Mouse (Mus musculus) MEL-GATA-1-ER (cell line): Measurements from ENCODE around the gene Nxph4.

Experiments
- DNase-seq: peaks from one replicate; pipeline ENCODE4 v3.0.0-alpha.2; 2012; ENCODE audit warnings: low read depth; ENCODE audit errors: extremely low read depth

Nxph4 gene

GRCm38 (mm10) chr10:127542720-127543119, 8.4 kb upstream of the Nxph4 start:
- no peak for DNase-seq

- no peak for DNase-seq
Measured at GRCm38 (mm10) chr10:127542084-127542483, 7.7 kb upstream of the Nxph4 start.

DNA sequence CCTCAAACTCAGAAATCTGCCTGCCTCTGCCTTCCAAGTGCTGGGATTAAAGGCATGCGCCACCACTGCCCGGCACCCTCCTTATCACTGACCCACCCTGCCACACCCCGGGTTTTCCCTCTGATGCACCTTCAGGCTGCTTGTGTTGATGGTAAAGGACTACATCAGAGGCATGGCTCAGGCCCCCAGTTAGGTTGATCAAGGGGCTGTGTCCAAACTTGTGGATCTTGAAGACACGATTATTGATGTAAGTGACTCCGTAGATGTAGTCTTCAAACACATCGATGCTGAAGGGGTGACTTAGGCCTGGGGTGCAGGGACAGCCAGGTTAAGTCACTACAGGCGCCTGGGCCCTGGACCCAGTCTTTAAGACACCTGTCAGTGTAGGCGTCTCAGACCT, 7.2 kb upstream of the Nxph4 start:
- DNase-seq: no peak

GRCm38 (mm10) chr10:127537854-127538583, 3.7 kb upstream of the Nxph4 start:
- DNase-seq: no peak

- DNase-seq: no peak
Measured at GRCm38 (mm10) chr10:127536586-127537314, 2.4 kb upstream of the Nxph4 start.

GRCm38 (mm10) chr10:127534929-127535384, 598 bp upstream of the Nxph4 start:
- DNase-seq: no peak

GRCm38 (mm10) chr10:127531548-127531947, 2.8 kb downstream of the Nxph4 start:
- no peak for DNase-seq

DNA sequence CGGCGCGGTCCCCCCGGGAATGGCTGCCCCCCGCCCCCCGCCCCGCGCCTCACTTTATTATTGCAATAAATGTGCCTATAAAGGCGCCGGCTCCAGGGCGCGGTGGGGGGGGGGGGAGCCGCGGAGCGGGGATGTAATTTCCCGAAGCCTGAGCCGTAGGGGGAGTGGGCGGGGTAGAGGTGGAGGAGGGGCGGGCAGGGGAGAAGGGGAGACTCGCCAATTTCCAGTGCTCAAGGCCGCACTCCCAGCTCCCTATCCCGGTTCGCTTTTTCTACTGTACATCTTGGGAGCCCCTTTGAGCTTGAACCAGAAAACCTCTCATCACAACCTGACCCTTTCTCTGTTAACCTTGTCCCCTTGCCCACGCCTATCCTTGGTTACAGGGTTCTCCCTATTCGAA, 3.4 kb downstream of the Nxph4 start:
- no peak for DNase-seq

GRCm38 (mm10) chr10:127527481-127527880, 6.9 kb downstream of the Nxph4 start:
- no peak for DNase-seq

GRCm38 (mm10) chr10:127526681-127527080, 7.7 kb downstream of the Nxph4 start:
- no peak for DNase-seq

- no peak for DNase-seq
Measured at GRCm38 (mm10) chr10:127526048-127526447, 8.3 kb downstream of the Nxph4 start.

DNA sequence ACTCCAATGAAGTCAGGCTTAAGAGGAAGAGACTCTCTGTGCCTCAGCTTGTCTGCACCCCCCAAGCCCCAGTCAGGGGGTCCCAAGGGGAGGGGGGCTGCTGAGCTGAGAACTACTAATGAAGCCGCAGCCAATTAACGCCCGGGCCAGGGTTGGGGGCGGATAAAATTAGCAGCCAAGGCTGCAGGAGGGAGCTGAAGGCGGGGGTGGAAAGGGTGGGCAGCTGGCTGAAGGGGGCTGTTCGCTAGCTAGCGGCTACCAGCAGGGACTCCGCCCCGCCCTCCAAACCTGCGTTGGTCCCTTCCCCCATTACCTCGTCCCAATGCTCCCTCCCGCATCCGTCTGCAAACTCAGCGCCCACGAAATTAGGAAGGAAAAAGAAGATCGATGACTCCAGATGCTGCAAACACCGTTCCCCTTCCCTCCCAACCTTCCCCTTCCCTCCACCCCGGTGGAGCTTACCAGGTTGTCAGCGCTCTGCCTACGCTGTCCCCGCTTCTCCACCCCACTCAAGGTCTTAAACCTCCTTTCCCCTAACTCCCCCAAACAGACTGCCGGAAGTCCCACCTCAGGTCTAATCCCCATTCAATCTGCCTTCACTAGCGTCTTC, 9.6 kb downstream of the Nxph4 start:
- no peak for DNase-seq

DNA sequence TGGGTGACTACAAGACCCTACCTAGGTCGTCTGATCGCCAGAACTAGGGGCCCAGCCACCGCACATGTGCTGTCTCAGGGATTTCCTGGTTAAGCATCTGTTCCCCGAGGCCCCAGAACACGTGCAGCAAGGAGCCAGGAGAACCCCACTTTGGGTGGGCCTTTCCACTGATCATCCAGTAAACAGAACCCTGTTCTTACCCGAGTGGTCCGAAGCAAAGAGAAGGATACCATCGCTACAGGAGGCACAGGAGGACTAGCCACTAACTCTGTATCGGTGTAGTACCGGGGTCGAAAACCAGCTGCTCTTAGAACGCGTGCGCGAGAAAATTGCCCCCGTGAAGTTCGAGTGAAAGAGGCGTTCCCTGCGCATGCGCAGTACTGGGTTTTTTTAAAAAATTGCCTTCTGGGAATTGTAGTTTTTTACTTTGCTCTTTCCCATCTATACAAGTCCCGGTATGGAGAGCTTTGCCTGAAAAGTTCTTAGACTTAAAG, 12.2 kb downstream of the Nxph4 start, which contains the start of gene Shmt2:
TSS of gene Shmt2 (minus strand) at position 357 of the 494 bp plus-strand sequence.
- peak; percentile 90 for DNase-seq

- DNase-seq: peak; percentile 68
Measured at GRCm38 (mm10) chr10:127521611-127522080, 12.7 kb downstream of the Nxph4 start.

DNA sequence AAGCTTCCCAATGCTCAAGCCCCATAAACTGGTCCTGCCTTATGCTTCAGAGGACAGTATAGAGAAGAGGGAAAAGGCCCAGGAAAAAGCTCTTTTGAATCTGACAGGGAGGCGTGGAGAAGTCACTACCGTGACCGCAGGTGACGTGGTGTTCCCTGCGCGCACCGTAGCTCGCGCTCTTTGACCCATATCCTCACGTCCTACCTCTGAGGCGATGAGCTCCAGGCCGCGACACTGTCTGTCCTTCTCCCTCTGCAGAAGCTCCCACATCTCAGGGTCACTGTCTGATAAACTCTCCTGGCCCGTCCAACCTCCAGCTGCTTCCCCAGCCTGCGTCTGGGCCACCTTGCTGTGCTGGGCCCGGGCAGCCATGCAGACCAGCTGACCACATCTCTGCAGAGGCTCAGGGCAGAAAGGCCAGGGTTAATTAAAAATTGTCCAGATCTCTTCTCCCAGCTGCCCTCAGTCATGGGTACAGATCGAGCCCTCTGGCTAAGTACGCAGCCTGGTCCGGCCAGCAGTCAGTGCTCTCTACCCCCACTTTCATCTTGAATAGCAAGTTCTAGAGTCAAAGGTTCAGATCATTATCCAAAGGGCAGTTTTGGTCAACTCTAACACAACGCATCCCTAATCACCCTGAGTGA, 13.5 kb downstream of the Nxph4 start:
- no peak for DNase-seq

DNA sequence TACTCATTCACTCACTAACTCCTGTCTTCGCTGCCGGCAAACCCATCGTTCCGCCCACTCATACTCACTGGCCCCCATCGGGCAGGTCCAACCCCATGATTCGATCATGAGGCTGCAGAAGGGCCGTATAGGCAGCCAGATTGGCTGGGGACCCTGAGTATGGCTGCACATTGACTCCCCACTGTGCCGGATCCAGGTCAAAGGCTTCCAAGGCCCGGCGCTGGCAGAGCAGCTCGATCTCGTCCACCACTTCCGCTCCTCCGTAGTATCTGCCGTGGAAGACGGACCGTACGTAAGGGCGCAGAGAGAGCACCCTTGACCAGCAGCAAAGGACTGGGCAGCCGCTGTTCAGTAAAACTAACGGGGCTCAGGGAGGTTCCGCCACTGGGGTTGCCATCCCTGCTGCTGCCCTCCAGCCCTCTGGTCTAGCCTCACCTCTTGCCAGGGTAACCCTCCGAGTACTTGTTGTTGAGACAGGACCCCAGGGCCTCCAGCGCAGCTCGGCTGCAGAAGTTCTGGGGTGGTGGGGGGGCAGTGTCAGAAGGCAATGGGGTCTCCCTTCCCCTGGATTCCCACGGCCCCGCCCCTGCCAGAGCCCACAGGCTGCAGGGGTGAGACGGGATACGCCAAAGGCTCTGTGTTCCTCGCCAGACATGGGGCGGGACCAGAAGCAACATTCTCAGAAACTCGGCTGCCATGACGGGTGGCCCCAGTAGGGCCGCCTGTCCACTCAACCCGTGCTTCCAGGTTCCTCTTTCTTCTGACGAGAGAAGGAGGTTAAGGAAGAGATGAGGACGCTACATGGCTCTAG, 14.3 kb downstream of the Nxph4 start:
- no peak for DNase-seq

GRCm38 (mm10) chr10:127519041-127519701, 15.2 kb downstream of the Nxph4 start:
- no peak for DNase-seq

DNA sequence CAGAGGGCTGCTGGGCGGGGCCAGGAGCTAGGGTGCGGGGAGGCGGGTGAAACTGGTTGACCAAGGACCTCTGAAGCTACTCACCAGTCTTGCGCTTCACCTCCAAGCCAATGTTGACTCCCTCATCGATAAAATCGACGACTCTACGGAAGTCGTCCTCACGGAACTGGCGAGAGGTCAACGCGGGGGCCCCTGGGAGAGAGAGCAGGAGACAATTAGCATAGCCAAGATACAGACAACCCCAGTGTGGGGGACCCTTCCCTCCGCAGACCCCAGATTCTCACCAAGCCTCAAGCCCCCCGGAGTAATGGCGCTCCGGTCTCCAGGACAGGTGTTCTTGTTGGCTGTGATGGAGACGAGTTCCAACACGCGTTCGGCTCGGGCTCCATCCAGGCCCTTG, 16.4 kb downstream of the Nxph4 start:
- DNase-seq: no peak

- DNase-seq: no peak
Measured at GRCm38 (mm10) chr10:127516576-127517260, 17.6 kb downstream of the Nxph4 start.
